Mouse (Mus musculus): Measurements from ENCODE around the gene Cyp2a12. TPM values are rescaled to one million over a fixed set of nuclear protein-coding genes. Genes with fewer than 3 reads are reported as not detected.
"Not testable (repeated sequence)": the region's sequence is repeated elsewhere in the genome, so short reads cannot be mapped to it uniquely, and the experiment has no call there.

Gene Cyp2a12
- not detected for total RNA-seq (2021)
- long read RNA-seq, experiment 1, result 0 reads
- long read RNA-seq, experiment 2, result 0 reads

- no peak for DNase-seq
Measured at GRCm38 (mm10) chr7:27028789-27029188, at the start of gene Cyp2a12. Gene Cyp2a12 (plus strand): TSS chr7:27029081.

GRCm38 (mm10) chr7:26981464-26981863, 47.4 kb upstream of the Cyp2a12 start:
- not testable (repeated sequence) for DNase-seq

GRCm38 (mm10) chr7:26981937-26982336, 46.9 kb upstream of the Cyp2a12 start:
- not testable (repeated sequence) for DNase-seq

- no peak for DNase-seq
Measured at GRCm38 (mm10) chr7:26982551-26982950, 46.3 kb upstream of the Cyp2a12 start.

GRCm38 (mm10) chr7:26983151-26983550, 45.7 kb upstream of the Cyp2a12 start:
- DNase-seq, result not testable (repeated sequence)

GRCm38 (mm10) chr7:27026581-27026980, 2.3 kb upstream of the Cyp2a12 start:
- DNase-seq, result not testable (repeated sequence)

- DNase-seq, result not testable (repeated sequence)
Measured at GRCm38 (mm10) chr7:27048886-27049285, 20.0 kb downstream of the Cyp2a12 start.

GRCm38 (mm10) chr7:27059333-27059732, 30.5 kb downstream of the Cyp2a12 start:
- not testable (repeated sequence) for DNase-seq

- not testable (repeated sequence) for DNase-seq
Measured at GRCm38 (mm10) chr7:27059896-27060295, 31.0 kb downstream of the Cyp2a12 start.

- DNase-seq, result no peak
Measured at GRCm38 (mm10) chr7:27078641-27079040, 49.8 kb downstream of the Cyp2a12 start.

GRCm38 (mm10) chr7:27081625-27082024, 52.7 kb downstream of the Cyp2a12 start:
- no peak for DNase-seq

Other genes with a start within 250 kb of the Cyp2a12 start
- not detected for gene Cyp2g1, start 220.2 kb upstream of the Cyp2a12 start, total RNA-seq (2021)
- not detected for gene Cyp2a5, start 193.8 kb upstream of the Cyp2a12 start, total RNA-seq (2021)
- gene Cyp2a22, start 89.7 kb upstream of the Cyp2a12 start, total RNA-seq (2021), result not detected
- 1 to 10 TPM in 1 of 2 experiments, not detected in 1; 3.4 TPM for gene Cyp2f2, start 90.8 kb downstream of the Cyp2a12 start, total RNA-seq (2021)
- gene Cyp2t4, start 124.6 kb downstream of the Cyp2a12 start, total RNA-seq (2021), result not detected
- gene Egln2, start 137.7 kb downstream of the Cyp2a12 start, total RNA-seq (2021), result 100 to 1,000 TPM in 1 of 2 experiments, 10 to 100 TPM in 1; 92.9 to 103 TPM
- 10 to 100 TPM; 10.1 to 10.4 TPM for gene Rab4b, start 149.8 kb downstream of the Cyp2a12 start, total RNA-seq (2021)
- gene Gm21983, start 152.0 kb downstream of the Cyp2a12 start, total RNA-seq (2021), result not detected
- gene Mia, start 152.1 kb downstream of the Cyp2a12 start, total RNA-seq (2021), result not detected
- gene BC024978, start 166.7 kb downstream of the Cyp2a12 start, total RNA-seq (2021), result 10 to 100 TPM; 12.1 to 13.0 TPM
- 10 to 100 TPM; 31.4 to 31.8 TPM for gene Snrpa, start 167.2 kb downstream of the Cyp2a12 start, total RNA-seq (2021)
- gene Itpkc, start 199.6 kb downstream of the Cyp2a12 start, total RNA-seq (2021), result 1 to 10 TPM; 2.3 to 3.6 TPM
- gene Coq8b, start 203.9 kb downstream of the Cyp2a12 start, total RNA-seq (2021), result 1 to 10 TPM; 3.0 to 4.9 TPM
- 1 to 10 TPM; 3.6 to 5.4 TPM for gene Numbl, start 229.4 kb downstream of the Cyp2a12 start, total RNA-seq (2021)

All from gastrocnemius, postnatal 25 days (tissue).